Mouse (Mus musculus): ENCODE results near the gene Pdcd6. TPM values are rescaled to one million over a fixed set of nuclear protein-coding genes. Genes with fewer than 3 reads are reported as not detected.

The Pdcd6 gene
- polyA plus RNA-seq, 1 experiment: 94.7 TPM

GRCm38 (mm10) chr13:74302050-74303037 is 15.0 kb downstream of the Pdcd6 start:
- no peaks in the 10 kb centered on the region for H3K27me3 ChIP-seq (ENCODE audit: control insufficient read depth, insufficient read depth, insufficient read length)
- no peak overlapping the region for H3K4me3 ChIP-seq
- no peak overlapping the region for H3ac ChIP-seq (ENCODE audit: control insufficient read depth, insufficient read length)
- no peaks in the 10 kb centered on the region for H3K79me2 ChIP-seq (ENCODE audit: control insufficient read depth, insufficient read depth)
- no peak for TF ChIP-seq USF1 (IDR thresholded peaks at IDR 0.05; ENCODE audit: low read depth)
- TF ChIP-seq MAX (IDR thresholded peaks at IDR 0.05; ENCODE audit: low read depth): no peak
- no peak for TF ChIP-seq MYOD1 (IDR thresholded peaks at IDR 0.05; ENCODE audit: control insufficient read depth in 1 of 3, insufficient read length in 2 of 3, low read depth in 2 of 3)
- TF ChIP-seq CEBPB (IDR thresholded peaks at IDR 0.05; ENCODE audit: insufficient read depth, poor library complexity, severe bottlenecking): no peak
- no peak for TF ChIP-seq MYOG (IDR thresholded peaks at IDR 0.05; ENCODE audit: control insufficient read depth in 1 of 3, insufficient read depth in 1 of 3, insufficient read length in 2 of 3, low read depth in 2 of 3)
- no peak for TF ChIP-seq TCF3 (IDR thresholded peaks at IDR 0.05; ENCODE audit: insufficient read length, low read depth)
- H3K36me3 ChIP-seq (ENCODE audit: control insufficient read depth, insufficient read depth): peaks cover 26% of the 10 kb centered on the region
- no peak overlapping the region for H3K4me2 ChIP-seq (ENCODE audit: low read depth)

GRCm38 (mm10) chr13:74301607-74301984 is 15.8 kb downstream of the Pdcd6 start:
- H3K27me3 ChIP-seq (ENCODE audit: control insufficient read depth, insufficient read depth, insufficient read length): no peaks in the 10 kb centered on the region
- no peak for TF ChIP-seq POLR2A (IDR thresholded peaks at IDR 0.05; ENCODE audit: insufficient read length, low read depth)
- TF ChIP-seq SRF (IDR thresholded peaks at IDR 0.05; ENCODE audit: control insufficient read depth, insufficient read length, low read depth): no peak
- TF ChIP-seq MYOD1 (IDR thresholded peaks at IDR 0.05; ENCODE audit: control insufficient read depth in 1 of 3, insufficient read length in 2 of 3, low read depth in 2 of 3): no peak
- TF ChIP-seq USF1 (IDR thresholded peaks at IDR 0.05; ENCODE audit: low read depth): no peak
- no peak for TF ChIP-seq POLR2AphosphoS2 (IDR thresholded peaks at IDR 0.05; ENCODE audit: insufficient read length, low read depth)
- TF ChIP-seq REST (IDR thresholded peaks at IDR 0.05; ENCODE audit: insufficient read depth, insufficient read length): no peak
- TF ChIP-seq MAX (IDR thresholded peaks at IDR 0.05; ENCODE audit: low read depth): no peak
- no peak for TF ChIP-seq CEBPB (IDR thresholded peaks at IDR 0.05; ENCODE audit: insufficient read depth, poor library complexity, severe bottlenecking)
- no peak overlapping the region for H3K4me2 ChIP-seq (ENCODE audit: low read depth)
- H3ac ChIP-seq (ENCODE audit: control insufficient read depth, insufficient read length): no peak overlapping the region
- H3K79me2 ChIP-seq (ENCODE audit: control insufficient read depth, insufficient read depth): no peaks in the 10 kb centered on the region
- no peak overlapping the region for H3K4me3 ChIP-seq
- peaks cover 21% of the 10 kb centered on the region for H3K36me3 ChIP-seq (ENCODE audit: control insufficient read depth, insufficient read depth)

GRCm38 (mm10) chr13:74300925-74301606 is 16.3 kb downstream of the Pdcd6 start:
- TF ChIP-seq SRF (IDR thresholded peaks at IDR 0.05; ENCODE audit: control insufficient read depth, insufficient read length, low read depth) (no peak), CEBPB (IDR thresholded peaks at IDR 0.05; ENCODE audit: insufficient read depth, poor library complexity, severe bottlenecking) (no peak), USF1 (IDR thresholded peaks at IDR 0.05; ENCODE audit: low read depth) (no peak), E2F4 (IDR thresholded peaks at IDR 0.05; ENCODE audit: insufficient read depth) (no peak), MYOD1 (IDR thresholded peaks at IDR 0.05; ENCODE audit: control insufficient read depth in 1 of 3, insufficient read length in 2 of 3, low read depth in 2 of 3) (no peak), MYOG (IDR thresholded peaks at IDR 0.05; ENCODE audit: control insufficient read depth in 1 of 3, insufficient read depth in 1 of 3, insufficient read length in 2 of 3, low read depth in 2 of 3) (no peak), TCF12 (IDR thresholded peaks at IDR 0.05; ENCODE audit: insufficient read depth, poor library complexity, severe bottlenecking) (no peak), MAX (IDR thresholded peaks at IDR 0.05; ENCODE audit: low read depth) (no peak), POLR2AphosphoS2 (IDR thresholded peaks at IDR 0.05; ENCODE audit: insufficient read length, low read depth) (no peak), REST (IDR thresholded peaks at IDR 0.05; ENCODE audit: insufficient read depth, insufficient read length) (no peak), TCF3 (IDR thresholded peaks at IDR 0.05; ENCODE audit: insufficient read length, low read depth) (no peak), POLR2A (IDR thresholded peaks at IDR 0.05; ENCODE audit: insufficient read length, low read depth) (no peak)
- no peak overlapping the region for H3K4me3 ChIP-seq
- H3K36me3 ChIP-seq (ENCODE audit: control insufficient read depth, insufficient read depth): peaks cover 18% of the 10 kb centered on the region
- no peaks in the 10 kb centered on the region for H3K79me2 ChIP-seq (ENCODE audit: control insufficient read depth, insufficient read depth)
- H3ac ChIP-seq (ENCODE audit: control insufficient read depth, insufficient read length): no peak overlapping the region
- no peak overlapping the region for H3K4me2 ChIP-seq (ENCODE audit: low read depth)
- no peaks in the 10 kb centered on the region for H3K27me3 ChIP-seq (ENCODE audit: control insufficient read depth, insufficient read depth, insufficient read length)

- Histone ChIP-seq H3K27me3 (ENCODE audit: control insufficient read depth, insufficient read depth, insufficient read length) (no peaks in the 10 kb centered on the region), H3K4me2 (ENCODE audit: low read depth) (no peak overlapping the region), H3K36me3 (ENCODE audit: control insufficient read depth, insufficient read depth) (no peaks in the 10 kb centered on the region), H3K4me3 (no peak overlapping the region), H3ac (ENCODE audit: control insufficient read depth, insufficient read length) (no peak overlapping the region), H3K79me2 (ENCODE audit: control insufficient read depth, insufficient read depth) (no peaks in the 10 kb centered on the region)
- TF ChIP-seq MYOG (IDR thresholded peaks at IDR 0.05; ENCODE audit: control insufficient read depth in 1 of 3, insufficient read depth in 1 of 3, insufficient read length in 2 of 3, low read depth in 2 of 3) (no peak), POLR2AphosphoS2 (IDR thresholded peaks at IDR 0.05; ENCODE audit: insufficient read length, low read depth) (no peak), USF1 (IDR thresholded peaks at IDR 0.05; ENCODE audit: low read depth) (no peak), MYOD1 (IDR thresholded peaks at IDR 0.05; ENCODE audit: control insufficient read depth in 1 of 3, insufficient read length in 2 of 3, low read depth in 2 of 3) (no peak), CEBPB (IDR thresholded peaks at IDR 0.05; ENCODE audit: insufficient read depth, poor library complexity, severe bottlenecking) (no peak), SRF (IDR thresholded peaks at IDR 0.05; ENCODE audit: control insufficient read depth, insufficient read length, low read depth) (no peak), TCF3 (IDR thresholded peaks at IDR 0.05; ENCODE audit: insufficient read length, low read depth) (no peak), REST (IDR thresholded peaks at IDR 0.05; ENCODE audit: insufficient read depth, insufficient read length) (no peak), E2F4 (IDR thresholded peaks at IDR 0.05; ENCODE audit: insufficient read depth) (no peak), MAX (IDR thresholded peaks at IDR 0.05; ENCODE audit: low read depth) (no peak), TCF12 (IDR thresholded peaks at IDR 0.05; ENCODE audit: insufficient read depth, poor library complexity, severe bottlenecking) (no peak), POLR2A (IDR thresholded peaks at IDR 0.05; ENCODE audit: insufficient read length, low read depth) (no peak)
These were observed 21.0 kb downstream of the Pdcd6 start for GRCm38 (mm10) chr13:74296376-74296775.

Data from myocyte (in vitro differentiated cells).